Mouse (Mus musculus): ENCODE data around the gene Itih4. TPM values are rescaled to one million over a fixed set of nuclear protein-coding genes. Genes with fewer than 3 reads are reported as not detected.

Gene Itih4
- polyA plus RNA-seq, 1 experiment from 2014 or later: 0.06 TPM

DNA sequence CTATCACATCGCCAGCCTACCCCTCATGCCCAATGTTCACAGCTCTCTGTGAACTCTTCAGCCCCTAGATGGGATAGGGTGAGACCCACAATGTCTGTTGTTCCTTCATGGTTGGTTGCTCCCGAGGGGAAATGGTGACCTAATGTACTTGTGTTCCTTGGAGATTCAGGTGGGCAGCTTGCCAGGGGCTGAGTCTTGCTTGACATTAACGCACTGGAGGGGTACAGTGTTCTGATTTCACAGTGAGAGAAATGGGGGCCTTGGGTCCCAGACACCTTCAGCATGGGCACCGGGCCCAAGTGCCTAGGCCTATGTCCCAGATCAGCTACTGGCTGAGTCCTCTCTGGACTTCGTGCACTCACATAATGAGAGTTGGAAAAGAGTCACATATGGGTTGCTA lies 27.1 kb downstream of the Itih4 start:
- no peaks in the 10 kb centered on the region for H3K9me3 ChIP-seq
- no peak for ATAC-seq (ENCODE audit: low FRiP score, low read depth)
- peaks cover 3% of the 10 kb centered on the region; the same call in 1 of the 2 replicates for H3K4me1 ChIP-seq
- no peak overlapping the region for H3K27ac ChIP-seq
- 88% methylated on average over 5 of the region's 5 CpGs for WGBS
- no peaks in the 10 kb centered on the region for H3K27me3 ChIP-seq
- H3K9ac ChIP-seq: no peak overlapping the region
- no peaks in the 10 kb centered on the region for H3K36me3 ChIP-seq
- no peak overlapping the region for H3K4me3 ChIP-seq
- H3K4me2 ChIP-seq (replicated peaks): no peak overlapping the region

DNA sequence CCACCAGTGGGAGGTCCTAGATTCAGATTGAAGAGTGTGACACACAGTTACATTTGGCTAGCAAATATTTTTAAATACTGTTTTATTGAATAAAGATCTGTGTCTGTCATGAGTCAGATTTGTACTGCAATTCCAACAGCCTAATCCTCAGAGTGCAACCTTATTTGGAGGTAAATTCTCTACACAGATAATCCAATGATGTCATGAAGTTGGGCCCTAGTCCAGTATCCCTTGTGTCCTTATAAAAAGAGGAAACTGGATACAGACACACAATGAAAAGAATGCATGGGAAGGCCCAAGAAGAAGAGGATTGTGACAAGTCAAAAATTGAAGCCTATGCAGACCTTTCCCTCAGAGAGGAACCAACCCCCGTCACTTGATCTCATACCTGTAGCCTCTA lies 30.2 kb downstream of the Itih4 start:
- peaks cover 3% of the 10 kb centered on the region; the same call in 1 of the 2 replicates for H3K4me1 ChIP-seq
- no peak overlapping the region for H3K4me2 ChIP-seq (replicated peaks)
- no peak overlapping the region for H3K4me3 ChIP-seq
- 86% methylated on average over 1 of the region's 1 CpGs for WGBS
- H3K9me3 ChIP-seq: no peaks in the 10 kb centered on the region
- no peaks in the 10 kb centered on the region for H3K27me3 ChIP-seq
- no peak overlapping the region for H3K27ac ChIP-seq
- H3K36me3 ChIP-seq: no peaks in the 10 kb centered on the region
- ATAC-seq (ENCODE audit: low FRiP score, low read depth): no peak
- no peak overlapping the region for H3K9ac ChIP-seq

DNA sequence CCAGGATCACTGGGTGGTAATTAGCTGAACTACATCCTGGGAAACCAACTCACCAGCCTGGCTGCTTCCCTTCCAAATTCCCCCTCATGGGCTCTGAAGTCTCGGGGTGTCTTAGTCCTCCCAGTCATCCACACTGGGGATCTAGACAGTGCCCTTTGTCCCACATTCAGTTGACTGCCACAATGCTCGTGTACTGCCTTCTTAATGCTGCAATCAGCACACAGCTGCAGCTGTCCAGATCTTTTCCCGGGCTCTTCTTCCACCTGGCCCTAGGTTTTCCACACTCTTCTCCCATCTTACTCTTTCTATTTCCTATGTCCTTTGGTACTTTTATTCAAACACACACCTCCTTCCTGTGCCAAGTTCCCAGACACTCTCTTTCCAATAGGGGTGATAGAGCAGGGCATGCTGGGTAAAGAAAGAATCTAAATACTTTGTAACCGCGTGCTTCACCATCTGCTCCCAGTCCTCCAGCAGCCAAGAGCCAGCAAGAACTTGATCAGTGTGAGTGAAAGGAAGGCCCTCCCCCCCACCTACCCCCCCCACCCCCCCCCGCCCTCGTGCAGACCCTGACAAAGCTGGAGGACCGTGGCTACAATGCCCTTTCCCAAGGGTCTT lies 35.9 kb downstream of the Itih4 start:
- no peaks in the 10 kb centered on the region for H3K27me3 ChIP-seq
- no peak for ATAC-seq (ENCODE audit: low FRiP score, low read depth)
- no peak overlapping the region for H3K4me3 ChIP-seq
- 70% methylated on average over 8 of the region's 8 CpGs for WGBS
- no peaks in the 10 kb centered on the region for H3K36me3 ChIP-seq
- H3K4me2 ChIP-seq (replicated peaks): no peak overlapping the region
- no peaks in the 10 kb centered on the region for H3K4me1 ChIP-seq
- H3K9me3 ChIP-seq: no peaks in the 10 kb centered on the region
- no peak overlapping the region for H3K27ac ChIP-seq
- H3K9ac ChIP-seq: no peak overlapping the region

DNA sequence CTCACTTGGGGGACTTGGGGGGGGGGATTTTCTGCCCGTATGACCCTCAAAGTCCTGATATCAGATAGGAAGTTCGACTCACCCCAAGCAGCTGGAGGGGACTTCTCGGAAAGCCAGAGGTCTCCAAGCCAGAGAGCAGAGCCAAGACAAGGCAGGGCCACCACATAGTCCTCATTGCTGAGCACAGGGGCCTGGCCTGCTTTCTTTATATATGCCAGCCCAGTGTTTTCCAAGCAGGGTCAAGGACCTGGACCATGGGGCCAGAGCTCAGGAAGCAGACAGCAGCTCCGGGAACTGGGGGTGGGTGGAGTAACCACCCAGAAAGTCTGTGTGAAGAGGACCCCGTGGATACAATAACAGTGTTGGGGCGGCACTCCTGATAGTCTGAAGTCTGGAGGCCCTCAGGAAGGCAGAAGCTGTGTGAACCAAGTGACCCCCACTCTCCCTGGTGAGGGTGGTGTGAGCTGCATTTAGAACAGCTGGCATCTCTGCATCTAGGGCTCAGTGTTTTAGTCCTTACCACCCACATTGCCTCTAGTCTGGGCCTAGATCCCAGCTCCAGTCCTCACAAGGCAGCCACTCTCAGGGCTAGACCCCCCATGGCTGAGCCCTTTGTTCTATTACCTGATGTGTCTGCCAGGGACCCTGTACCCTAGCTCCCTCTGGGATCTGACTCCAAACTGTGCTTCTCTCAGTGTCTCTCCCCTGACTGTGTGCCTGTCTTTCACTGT lies 37.3 kb downstream of the Itih4 start, which contains the start of gene Itih3:
Gene Itih3, minus strand, starts transcription at position 386 of the 731 bp plus-strand sequence.
- Histone ChIP-seq H3K9me3 (no peaks in the 10 kb centered on the region), H3K36me3 (no peaks in the 10 kb centered on the region), H3K27me3 (no peaks in the 10 kb centered on the region), H3K27ac (no peak within 1 kb of the TSS), H3K9ac (no peak within 1 kb of the TSS), H3K4me1 (no peaks in the 10 kb centered on the region), H3K4me2 (replicated peaks) (no peak within 1 kb of the TSS), H3K4me3 (no peak within 1 kb of the TSS)
- no peak for ATAC-seq (ENCODE audit: low FRiP score, low read depth)
- 74% methylated on average over 6 of the region's 6 CpGs for WGBS

DNA sequence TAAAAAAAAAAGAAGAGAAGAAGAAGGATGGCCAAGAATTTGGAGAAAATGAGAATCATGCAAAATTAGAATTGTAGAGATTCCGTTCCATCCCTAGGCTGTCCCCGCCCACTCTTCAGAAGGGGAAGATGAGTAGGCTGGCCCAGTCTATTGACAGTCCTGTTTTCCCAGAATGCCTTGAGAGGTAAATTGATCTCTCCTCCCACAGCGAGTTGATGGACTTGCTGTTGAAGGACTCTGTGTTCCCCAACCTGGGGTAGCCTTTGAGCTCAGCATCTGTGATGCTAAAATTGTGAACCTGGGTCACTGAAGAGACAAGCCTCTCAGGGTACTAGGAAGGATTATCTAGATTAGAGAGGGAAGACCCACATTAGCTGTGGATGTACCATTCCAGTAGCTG lies 39.2 kb downstream of the Itih4 start:
- no peaks in the 10 kb centered on the region for H3K9me3 ChIP-seq
- no peaks in the 10 kb centered on the region for H3K4me1 ChIP-seq
- no peak overlapping the region for H3K4me2 ChIP-seq (replicated peaks)
- no peak overlapping the region for H3K4me3 ChIP-seq
- no peaks in the 10 kb centered on the region for H3K36me3 ChIP-seq
- no peak for ATAC-seq (ENCODE audit: low FRiP score, low read depth)
- H3K9ac ChIP-seq: no peak overlapping the region
- no peak overlapping the region for H3K27ac ChIP-seq
- no peaks in the 10 kb centered on the region for H3K27me3 ChIP-seq
- 87% methylated on average over 3 of the region's 3 CpGs for WGBS

DNA sequence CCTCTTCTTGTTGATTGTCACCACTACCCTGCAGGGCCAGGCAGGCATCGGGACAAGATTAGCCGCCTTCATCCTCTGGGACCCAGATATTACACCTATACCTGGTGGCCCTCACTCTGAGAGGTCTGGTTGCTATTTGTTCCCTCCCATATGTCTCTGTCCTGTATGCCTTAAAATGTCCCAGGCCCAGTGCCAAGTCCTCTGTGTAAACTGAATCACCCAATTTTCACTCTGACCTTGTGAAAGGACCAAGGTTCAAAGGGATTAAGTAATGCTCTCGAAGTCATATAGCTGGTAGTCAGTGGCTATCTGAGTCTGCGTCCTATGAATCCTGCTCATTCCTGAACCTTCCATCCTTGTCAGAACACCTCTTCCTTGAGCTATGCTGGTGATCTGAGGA lies 44.1 kb downstream of the Itih4 start:
- Histone ChIP-seq H3K4me2 (replicated peaks) (no peak overlapping the region), H3K9me3 (no peaks in the 10 kb centered on the region), H3K9ac (no peak overlapping the region), H3K4me3 (no peak overlapping the region), H3K27ac (no peak overlapping the region), H3K4me1 (no peaks in the 10 kb centered on the region), H3K27me3 (no peaks in the 10 kb centered on the region), H3K36me3 (no peaks in the 10 kb centered on the region)
- ATAC-seq (ENCODE audit: low FRiP score, low read depth): no peak
- 88% methylated on average over 4 of the region's 4 CpGs for WGBS

DNA sequence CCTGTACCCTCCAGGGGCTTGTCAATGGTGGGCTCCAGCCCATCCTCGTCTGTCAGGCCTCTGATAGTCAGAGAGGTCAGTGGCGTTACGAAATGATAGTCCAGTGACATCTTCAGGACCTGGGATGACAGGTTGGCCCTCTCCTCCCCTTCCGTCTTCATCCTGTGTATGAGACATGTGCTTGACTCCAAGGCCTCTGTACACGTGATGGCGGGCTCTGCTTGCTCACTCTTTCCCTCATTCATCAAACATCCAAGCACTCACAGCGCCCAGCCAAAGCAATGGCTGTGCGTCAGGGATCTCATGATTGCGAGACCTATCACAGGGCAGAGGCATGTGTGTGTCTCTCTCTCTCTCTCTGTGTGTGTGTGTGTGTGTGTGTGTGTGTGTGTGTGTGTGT lies 47.1 kb downstream of the Itih4 start:
- no peak for ATAC-seq (ENCODE audit: low FRiP score, low read depth)
- WGBS: 85% methylated on average over 9 of the region's 9 CpGs

DNA sequence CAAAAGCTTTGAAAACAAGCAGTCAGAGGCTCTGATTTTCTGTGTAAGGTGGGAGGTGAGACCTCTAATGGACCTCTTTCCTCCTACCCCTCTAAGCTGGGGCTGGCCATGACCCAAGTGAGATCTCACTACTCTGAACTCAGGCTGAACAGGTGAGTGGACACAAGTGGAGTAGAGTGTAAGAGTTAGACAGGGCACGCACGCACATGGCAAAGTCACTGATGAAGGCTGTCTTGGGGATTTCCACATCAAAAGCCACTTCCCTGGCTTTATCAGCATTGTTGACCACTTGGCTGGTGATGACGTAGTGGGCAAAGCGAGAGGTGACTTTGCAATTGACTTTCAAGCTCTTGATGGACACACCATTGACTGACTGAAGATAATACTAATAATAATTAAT lies 56.0 kb downstream of the Itih4 start:
- H3K4me3 ChIP-seq: no peak overlapping the region
- H3K4me1 ChIP-seq: no peaks in the 10 kb centered on the region
- H3K27me3 ChIP-seq: no peaks in the 10 kb centered on the region
- no peaks in the 10 kb centered on the region for H3K36me3 ChIP-seq
- no peak for ATAC-seq (ENCODE audit: low FRiP score, low read depth)
- 87% methylated on average over 4 of the region's 4 CpGs for WGBS
- no peak overlapping the region for H3K4me2 ChIP-seq (replicated peaks)
- no peak overlapping the region for H3K9ac ChIP-seq
- H3K27ac ChIP-seq: no peak overlapping the region
- no peaks in the 10 kb centered on the region for H3K9me3 ChIP-seq

More for the DNA sequence above, 47.1 kb downstream of the Itih4 start:
- no peaks in the 10 kb centered on the region for H3K36me3 ChIP-seq
- no peak overlapping the region for H3K27ac ChIP-seq
- H3K9me3 ChIP-seq: no peaks in the 10 kb centered on the region
- H3K4me3 ChIP-seq: no peak overlapping the region
- no peaks in the 10 kb centered on the region for H3K4me1 ChIP-seq
- no peak overlapping the region for H3K4me2 ChIP-seq (replicated peaks)
- H3K9ac ChIP-seq: no peak overlapping the region
- H3K27me3 ChIP-seq: no peaks in the 10 kb centered on the region

DNA sequence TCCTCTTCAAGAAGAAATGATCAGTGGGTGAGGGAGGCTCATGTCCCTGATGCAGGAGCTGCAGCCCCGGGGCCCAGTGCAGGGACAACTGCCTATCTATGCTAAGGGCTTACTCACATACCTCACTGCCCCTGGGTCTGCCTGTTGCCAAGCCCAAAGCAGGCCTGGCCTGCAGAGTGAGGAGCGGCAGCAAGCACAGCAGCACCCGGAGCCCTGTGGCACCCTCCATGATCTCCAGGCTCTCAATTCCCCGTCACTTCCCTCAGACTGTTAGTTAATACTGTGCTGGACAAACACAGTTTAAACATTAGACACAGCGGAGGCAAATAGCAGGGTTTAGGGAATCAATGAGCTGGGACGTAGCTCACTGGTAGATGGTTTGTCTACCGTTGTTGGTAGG lies 56.8 kb downstream of the Itih4 start, which contains the start of gene Itih1:
Gene Itih1, minus strand, starts transcription at position 252 of the 400 bp plus-strand sequence.
- H3K4me1 ChIP-seq: no peaks in the 10 kb centered on the region
- no peaks in the 10 kb centered on the region for H3K36me3 ChIP-seq
- no peak within 1 kb of the TSS for H3K9ac ChIP-seq
- no peak for ATAC-seq (ENCODE audit: low FRiP score, low read depth)
- no peak within 1 kb of the TSS for H3K27ac ChIP-seq
- no peak within 1 kb of the TSS for H3K4me2 ChIP-seq (replicated peaks)
- 84% methylated on average over 7 of the region's 7 CpGs for WGBS
- H3K4me3 ChIP-seq: no peak within 1 kb of the TSS
- H3K9me3 ChIP-seq: no peaks in the 10 kb centered on the region
- H3K27me3 ChIP-seq: no peaks in the 10 kb centered on the region

DNA sequence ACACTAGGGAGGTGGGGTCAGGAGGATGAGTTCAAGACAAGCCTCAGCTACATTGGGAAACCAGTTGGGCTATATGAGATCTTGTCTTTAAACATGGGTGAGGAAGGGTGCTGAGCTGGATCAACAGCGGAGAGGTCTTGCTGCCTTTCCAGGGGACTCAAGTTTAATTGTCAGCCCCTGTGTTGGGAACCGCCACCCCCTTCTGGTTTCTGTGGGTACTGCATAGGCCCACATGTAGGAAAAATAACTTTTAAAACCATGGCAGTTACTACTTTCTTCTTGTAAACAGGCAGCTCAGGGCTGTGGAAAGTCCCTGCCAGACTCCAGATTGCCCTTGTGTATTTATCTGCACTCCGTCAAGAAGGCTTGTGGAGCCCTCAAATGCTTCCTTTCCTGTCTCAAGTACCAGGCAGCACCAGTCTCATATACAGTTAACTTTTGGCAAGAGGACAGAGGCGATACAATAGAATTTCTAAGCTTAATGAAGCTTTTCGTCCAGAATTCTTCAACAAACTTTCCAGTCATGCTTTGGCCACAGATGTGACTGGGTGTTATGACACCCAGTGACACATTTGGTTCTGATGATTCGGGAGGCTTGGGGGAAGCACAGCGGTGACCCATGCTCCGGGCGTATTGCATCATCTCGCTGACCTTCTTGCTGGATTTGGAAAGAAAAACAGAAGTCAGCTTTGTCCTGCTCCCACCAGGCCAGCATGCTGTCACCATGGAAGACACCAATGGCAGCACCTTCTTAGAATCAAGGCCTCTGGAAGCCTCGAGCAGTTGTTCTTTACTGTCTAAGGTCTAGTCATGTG lies 57.8 kb downstream of the Itih4 start:
- Histone ChIP-seq H3K9me3 (no peaks in the 10 kb centered on the region), H3K4me1 (no peaks in the 10 kb centered on the region), H3K36me3 (no peaks in the 10 kb centered on the region), H3K27ac (no peak overlapping the region), H3K27me3 (no peaks in the 10 kb centered on the region), H3K9ac (no peak overlapping the region), H3K4me2 (replicated peaks) (no peak overlapping the region), H3K4me3 (no peak overlapping the region)
- no peak for ATAC-seq (ENCODE audit: low FRiP score, low read depth)
- WGBS: 70% methylated on average over 11 of the region's 11 CpGs

DNA sequence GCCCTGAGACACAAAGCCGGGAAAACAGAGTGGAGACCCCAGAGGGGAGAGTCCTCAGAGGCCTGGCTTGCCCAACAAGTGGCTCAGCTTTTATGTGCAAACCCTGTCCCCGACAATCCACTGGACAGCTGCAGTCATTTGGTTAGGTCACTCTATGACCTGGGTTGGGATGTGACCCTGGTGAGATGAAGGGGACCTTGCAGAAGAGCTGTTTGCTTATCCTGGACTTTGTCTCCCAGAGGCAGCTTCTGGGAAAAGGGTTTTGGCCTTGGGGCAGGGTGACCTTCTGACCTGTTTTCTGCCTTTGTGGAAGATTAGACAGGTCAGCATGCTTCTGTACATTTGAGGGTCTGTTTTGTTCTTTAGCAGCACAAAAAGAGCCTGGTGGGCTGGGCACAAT lies 58.5 kb downstream of the Itih4 start:
- no peaks in the 10 kb centered on the region for H3K36me3 ChIP-seq
- H3K4me1 ChIP-seq: no peaks in the 10 kb centered on the region
- no peak overlapping the region for H3K4me2 ChIP-seq (replicated peaks)
- H3K27me3 ChIP-seq: no peaks in the 10 kb centered on the region
- H3K4me3 ChIP-seq: no peak overlapping the region
- 74% methylated on average over 2 of the region's 2 CpGs for WGBS
- H3K9me3 ChIP-seq: no peaks in the 10 kb centered on the region
- no peak overlapping the region for H3K27ac ChIP-seq
- H3K9ac ChIP-seq: no peak overlapping the region
- no peak for ATAC-seq (ENCODE audit: low FRiP score, low read depth)

DNA sequence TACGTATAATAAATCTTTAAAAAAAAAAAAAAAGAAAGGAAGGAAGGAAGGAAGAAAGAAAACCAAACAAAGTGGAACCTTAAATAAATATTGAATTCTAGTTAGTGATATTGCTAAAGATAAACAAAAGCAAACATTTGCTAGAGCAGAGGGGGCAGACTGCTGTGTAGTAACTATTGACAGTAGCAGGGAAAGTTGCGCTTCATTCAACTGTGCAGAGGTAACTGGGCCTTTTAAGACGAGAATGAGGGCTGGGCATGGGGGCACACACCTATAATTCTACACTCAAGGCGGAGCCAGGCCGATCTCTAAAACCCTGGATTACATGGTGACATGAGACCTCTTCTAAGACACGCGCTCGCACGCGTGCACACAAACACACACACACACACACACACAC lies 63.7 kb downstream of the Itih4 start:
- no peak for ATAC-seq (ENCODE audit: low FRiP score, low read depth)

More for the DNA sequence above, 63.7 kb downstream of the Itih4 start:
- Histone ChIP-seq H3K27me3 (no peaks in the 10 kb centered on the region), H3K36me3 (peaks cover 10% of the 10 kb centered on the region), H3K9ac (no peak overlapping the region), H3K4me2 (replicated peaks) (no peak overlapping the region), H3K4me1 (peaks cover 6% of the 10 kb centered on the region), H3K27ac (no peak overlapping the region), H3K4me3 (no peak overlapping the region), H3K9me3 (no peaks in the 10 kb centered on the region)
- 97% methylated on average over 10 of the region's 10 CpGs for WGBS

All from limb, embryonic 13.5 days (tissue).